Mouse (Mus musculus) spleen, adult 2 months (tissue): ENCODE measurements around the gene A830005F24Rik. TPM values are rescaled to one million over a fixed set of nuclear protein-coding genes. Genes with fewer than 3 reads are reported as not detected.

ENCODE experiments used
- DNase-seq, 2 experiments: peaks; one replicate each; pipeline versions ENCODE4 v3.0.0 to v3.0.0-alpha.2; 2012 to 2021; ENCODE audit warnings: low spot score in 2 of 2, low read depth in 1 of 2
- H3K27ac ChIP-seq: fragments of 200-500 bp; 2 replicates; pipeline ENCODE4 v1.5.1; 2012; ENCODE audit warnings: low read length, inconsistent platforms; ENCODE audit not compliant: insufficient read depth
- H3K27me3 ChIP-seq: fragments of 200-500 bp; 2 replicates; pipeline ENCODE4 v1.6.1; 2012; ENCODE audit warnings: mild to moderate bottlenecking, moderate library complexity, low read length, inconsistent platforms; ENCODE audit not compliant: control insufficient read depth, insufficient read depth
- H3K36me3 ChIP-seq: fragments of 200-500 bp; 2 replicates; pipeline ENCODE4 v1.6.1; 2012; ENCODE audit warnings: mild to moderate bottlenecking, low read length, inconsistent platforms; ENCODE audit not compliant: control insufficient read depth, insufficient read depth
- H3K4me1 ChIP-seq: fragments of 200-500 bp; 2 replicates; pipeline ENCODE4 v1.6.1; 2011; ENCODE audit warnings: inconsistent platforms; ENCODE audit not compliant: control insufficient read depth, insufficient read depth, insufficient read length
- H3K4me3 ChIP-seq: fragments of 200-500 bp; 2 replicates; pipeline ENCODE4 v1.5.1; 2011; ENCODE audit warnings: mild to moderate bottlenecking, inconsistent platforms; ENCODE audit not compliant: insufficient read depth, insufficient read length; ENCODE audit errors: extremely low read depth
- CTCF ChIP-seq: fragments of 200-500 bp; IDR thresholded peaks from 2 replicates; pipeline ENCODE4 v1.5.1; 2011; ENCODE audit warnings: mild to moderate bottlenecking, inconsistent platforms; ENCODE audit not compliant: insufficient read depth, insufficient read length, insufficient replicate concordance; ENCODE audit errors: extremely low read depth
- POLR2A ChIP-seq: fragments of 200-500 bp; IDR thresholded peaks from 2 replicates; pipeline ENCODE4 v1.6.1; 2011; ENCODE audit warnings: low read depth, low read length, inconsistent platforms
- WGBS: fragments of 180-500 bp; shearing (Covaris S2); methylation state at CpG from one replicate; pipeline ENCODE4 v1.1.7; 2018; 5-methylcytosine and 5-hydroxymethylcytosine counted together
- polyA plus RNA-seq: library from polyadenylated mRNA; depleted of rRNA; stranded (reverse); fragments of >200 nt; gene quantifications from 2 replicates; pipeline ENCODE4 v1.2.3, GENCODE M21; 2012

The A830005F24Rik gene
- polyA plus RNA-seq, 1 experiment, result not detected

GRCm38 (mm10) chr13:48525745-48526144 lies 12.4 kb downstream of the A830005F24Rik start:
- no peaks in the 10 kb centered on the region for H3K36me3 ChIP-seq
- TF ChIP-seq CTCF (no peak), POLR2A (no peak)
- H3K27me3 ChIP-seq, result no peaks in the 10 kb centered on the region
- no peak for DNase-seq
- WGBS, result 66% methylated on average over 5 of the region's 5 CpGs
- H3K27ac ChIP-seq, result no peak overlapping the region
- no peaks in the 10 kb centered on the region; the same call in 1 of the 2 replicates for H3K4me1 ChIP-seq
- no peak overlapping the region for H3K4me3 ChIP-seq

- H3K27me3 ChIP-seq, result no peaks in the 10 kb centered on the region
- WGBS, result 56% methylated on average over 15 of the region's 15 CpGs
- DNase-seq, result peak; percentile 50 to 53
- H3K4me1 ChIP-seq, result no peaks in the 10 kb centered on the region; the same call in 1 of the 2 replicates
- TF ChIP-seq POLR2A (no peak), CTCF (peak; percentile 66; the same call in 1 of the 2 replicates)
- H3K36me3 ChIP-seq, result no peaks in the 10 kb centered on the region
- H3K4me3 ChIP-seq, result no peak overlapping the region
- H3K27ac ChIP-seq, result no peak overlapping the region
Measured at GRCm38 (mm10) chr13:48528123-48528871, 14.9 kb downstream of the A830005F24Rik start.

DNA sequence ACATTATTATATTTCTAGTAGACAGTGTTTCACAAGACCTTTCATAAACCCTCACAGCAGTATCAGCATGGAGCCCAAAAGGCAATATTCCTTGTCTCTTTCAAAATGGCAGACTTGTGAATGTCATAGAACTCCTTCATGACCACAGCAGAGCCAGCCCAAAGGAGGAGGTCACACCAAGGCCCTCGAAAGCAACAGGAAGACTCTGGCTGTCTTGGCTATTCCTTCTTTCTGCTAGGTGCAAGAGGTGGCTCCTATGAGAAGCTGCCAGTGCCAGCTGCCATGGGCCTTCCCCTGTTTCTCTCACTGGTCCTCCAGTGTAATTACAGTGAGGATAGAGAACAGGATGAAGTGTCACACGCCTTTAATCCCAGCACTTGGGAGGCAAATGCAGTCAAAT lies 15.7 kb downstream of the A830005F24Rik start:
- H3K4me3 ChIP-seq, result no peak overlapping the region
- H3K36me3 ChIP-seq, result no peaks in the 10 kb centered on the region
- H3K27ac ChIP-seq, result no peak overlapping the region
- no peak for TF ChIP-seq POLR2A
- no peak for TF ChIP-seq CTCF
- no peaks in the 10 kb centered on the region for H3K27me3 ChIP-seq
- no peak for DNase-seq
- H3K4me1 ChIP-seq, result no peaks in the 10 kb centered on the region; the same call in 1 of the 2 replicates
- WGBS, result 56% methylated on average over 2 of the region's 2 CpGs

- no peak for DNase-seq
- 72% methylated on average over 2 of the region's 2 CpGs for WGBS
- Histone ChIP-seq H3K4me1 (no peaks in the 10 kb centered on the region; the same call in 1 of the 2 replicates), H3K27me3 (no peaks in the 10 kb centered on the region), H3K4me3 (no peak overlapping the region), H3K27ac (no peak overlapping the region), H3K36me3 (peaks cover 1% of the 10 kb centered on the region; the same call in 1 of the 2 replicates)
- no peak for TF ChIP-seq POLR2A
- no peak for TF ChIP-seq CTCF
Measured at GRCm38 (mm10) chr13:48530685-48531084, 17.3 kb downstream of the A830005F24Rik start.

DNA sequence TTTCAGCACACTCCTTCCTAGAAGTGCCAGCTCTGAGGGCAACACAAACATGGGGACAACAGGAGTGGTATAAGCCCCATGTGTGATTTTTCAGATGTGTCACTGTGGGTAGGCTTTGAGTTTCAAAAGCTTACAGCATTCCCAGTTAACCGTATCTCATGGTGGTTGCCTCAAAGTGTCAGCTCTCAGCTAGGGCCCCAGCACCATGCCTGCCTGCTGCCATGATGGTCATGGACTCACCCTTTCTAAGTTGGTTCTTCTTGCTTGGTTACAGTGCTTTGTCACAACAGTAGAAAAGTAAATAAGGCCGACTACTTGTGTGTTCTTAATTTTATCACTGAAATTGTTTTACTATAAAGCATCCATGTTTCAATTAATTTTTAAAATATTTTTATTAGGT lies 18.1 kb downstream of the A830005F24Rik start:
- H3K4me1 ChIP-seq, result no peaks in the 10 kb centered on the region; the same call in 1 of the 2 replicates
- no peak overlapping the region for H3K27ac ChIP-seq
- 86% methylated on average over 2 of the region's 2 CpGs for WGBS
- H3K4me3 ChIP-seq, result no peak overlapping the region
- H3K36me3 ChIP-seq, result peaks cover 3% of the 10 kb centered on the region; the same call in 1 of the 2 replicates
- no peak for DNase-seq
- TF ChIP-seq CTCF (no peak), POLR2A (no peak)
- no peaks in the 10 kb centered on the region for H3K27me3 ChIP-seq

- no peak for DNase-seq
- Histone ChIP-seq H3K27ac (no peak overlapping the region), H3K27me3 (no peaks in the 10 kb centered on the region), H3K4me1 (no peaks in the 10 kb centered on the region; the same call in 1 of the 2 replicates), H3K4me3 (no peak overlapping the region), H3K36me3 (peaks cover 5% of the 10 kb centered on the region; the same call in 1 of the 2 replicates)
- TF ChIP-seq POLR2A (no peak), CTCF (no peak)
- 96% methylated on average over 5 of the region's 5 CpGs for WGBS
Measured at GRCm38 (mm10) chr13:48533441-48533840, 20.1 kb downstream of the A830005F24Rik start.

- Histone ChIP-seq H3K36me3 (peaks cover 4% of the 10 kb centered on the region; the same call in 1 of the 2 replicates), H3K27me3 (no peaks in the 10 kb centered on the region), H3K4me1 (peaks cover 3% of the 10 kb centered on the region; the same call in 1 of the 2 replicates), H3K27ac (no peak overlapping the region), H3K4me3 (no peak overlapping the region)
- TF ChIP-seq CTCF, result no peak
- no peak for TF ChIP-seq POLR2A
- no peak for DNase-seq
- 5% methylated on average over 1 of the region's 1 CpGs for WGBS
Measured at GRCm38 (mm10) chr13:48540488-48540887, 27.1 kb downstream of the A830005F24Rik start.
